Mouse (Mus musculus): ENCODE results near the gene Osbpl11. TPM values are rescaled to one million over a fixed set of nuclear protein-coding genes. Genes with fewer than 3 reads are reported as not detected.
"Not testable (repeated sequence)": the region's sequence is repeated elsewhere in the genome, so short reads cannot be mapped to it uniquely, and the experiment has no call there.

Osbpl11 gene
- total and polyA plus RNA-seq, 2 experiments from 2014 or later: 12.0 to 25.1 TPM

GRCm38 (mm10) chr16:33148135-33148534, 36.7 kb upstream of the Osbpl11 start:
- TF ChIP-seq CTCF (IDR thresholded peaks at IDR 0.05): no peak
- no peak overlapping the region for H3K9ac ChIP-seq (replicated peaks; ENCODE audit: low read length, poor library complexity, severe bottlenecking)
- WGBS: 81% methylated on average over 4 of the region's 4 CpGs
- H3K27me3 ChIP-seq (ENCODE audit: insufficient read depth, low read length): no peaks in the 10 kb centered on the region
- no peaks in the 10 kb centered on the region for H3K36me3 ChIP-seq (ENCODE audit: insufficient read depth, low read length)
- H3K27ac ChIP-seq (ENCODE audit: low read depth, low read length): no peak overlapping the region
- no peaks in the 10 kb centered on the region for H3K9me3 ChIP-seq (ENCODE audit: low read length)
- no peak overlapping the region for H3K4me3 ChIP-seq (ENCODE audit: low read depth, low read length)
- no peak overlapping the region for H3K4me2 ChIP-seq (ENCODE audit: low read depth, low read length, poor library complexity, severe bottlenecking)
- ATAC-seq (ENCODE audit: low FRiP score) (no peak), DNase-seq (ENCODE audit: low spot score) (no peak)
- H3K4me1 ChIP-seq (ENCODE audit: insufficient read depth, low read length): no peaks in the 10 kb centered on the region

GRCm38 (mm10) chr16:33150875-33151274, 34.0 kb upstream of the Osbpl11 start:
- not testable (repeated sequence) for ATAC-seq (ENCODE audit: low FRiP score); H3K27ac ChIP-seq (ENCODE audit: low read depth, low read length)
- 82% methylated on average over 9 of the region's 9 CpGs for WGBS

GRCm38 (mm10) chr16:33151558-33151957, 33.3 kb upstream of the Osbpl11 start:
- WGBS: 66% methylated on average over 8 of the region's 8 CpGs
- no peaks in the 10 kb centered on the region for H3K36me3 ChIP-seq (ENCODE audit: insufficient read depth, low read length)
- H3K9ac ChIP-seq (replicated peaks; ENCODE audit: low read length, poor library complexity, severe bottlenecking): no peak overlapping the region
- H3K4me2 ChIP-seq (ENCODE audit: low read depth, low read length, poor library complexity, severe bottlenecking): no peak overlapping the region
- H3K27me3 ChIP-seq (ENCODE audit: insufficient read depth, low read length): no peaks in the 10 kb centered on the region
- no peak overlapping the region for H3K4me3 ChIP-seq (ENCODE audit: low read depth, low read length)
- H3K27ac ChIP-seq (ENCODE audit: low read depth, low read length): no peak overlapping the region
- H3K9me3 ChIP-seq (ENCODE audit: low read length): no peaks in the 10 kb centered on the region
- no peaks in the 10 kb centered on the region for H3K4me1 ChIP-seq (ENCODE audit: insufficient read depth, low read length)
- no peak for TF ChIP-seq CTCF (IDR thresholded peaks at IDR 0.05)
- DNase-seq (ENCODE audit: low spot score) (no peak), ATAC-seq (ENCODE audit: low FRiP score) (no peak)

More at GRCm38 (mm10) chr16:33150875-33151274, 34.0 kb upstream of the Osbpl11 start:
- DNase-seq (ENCODE audit: low spot score); H3K9me3 ChIP-seq (ENCODE audit: low read length); H3K4me3 ChIP-seq (ENCODE audit: low read depth, low read length); H3K36me3 ChIP-seq (ENCODE audit: insufficient read depth, low read length); H3K4me2 ChIP-seq (ENCODE audit: low read depth, low read length, poor library complexity, severe bottlenecking); H3K4me1 ChIP-seq (ENCODE audit: insufficient read depth, low read length); H3K27me3 ChIP-seq (ENCODE audit: insufficient read depth, low read length); H3K9ac ChIP-seq (replicated peaks; ENCODE audit: low read length, poor library complexity, severe bottlenecking): not testable (repeated sequence)

- peak; percentile 54 for DNase-seq (ENCODE audit: low spot score)
- Histone ChIP-seq H3K4me2 (ENCODE audit: low read depth, low read length, poor library complexity, severe bottlenecking) (no peak overlapping the region), H3K27ac (ENCODE audit: low read depth, low read length) (no peak overlapping the region), H3K9ac (replicated peaks; ENCODE audit: low read length, poor library complexity, severe bottlenecking) (no peak overlapping the region), H3K36me3 (ENCODE audit: insufficient read depth, low read length) (no peaks in the 10 kb centered on the region), H3K9me3 (ENCODE audit: low read length) (no peaks in the 10 kb centered on the region), H3K4me3 (ENCODE audit: low read depth, low read length) (no peak overlapping the region), H3K4me1 (ENCODE audit: insufficient read depth, low read length) (no peaks in the 10 kb centered on the region), H3K27me3 (ENCODE audit: insufficient read depth, low read length) (no peaks in the 10 kb centered on the region)
- 51% methylated on average over 4 of the region's 4 CpGs for WGBS
- ATAC-seq (ENCODE audit: low FRiP score): no peak
- TF ChIP-seq CTCF (IDR thresholded peaks at IDR 0.05): peak; percentile 68
Measured at GRCm38 (mm10) chr16:33154992-33155391, 29.9 kb upstream of the Osbpl11 start.

- TF ChIP-seq CTCF (IDR thresholded peaks at IDR 0.05): no peak
- no peak for DNase-seq (ENCODE audit: low spot score)
Measured at GRCm38 (mm10) chr16:33158006-33158405, 26.9 kb upstream of the Osbpl11 start.

GRCm38 (mm10) chr16:33158590-33159071, 26.2 kb upstream of the Osbpl11 start:
- Histone ChIP-seq H3K27ac (ENCODE audit: low read depth, low read length) (no peak overlapping the region), H3K4me1 (ENCODE audit: insufficient read depth, low read length) (no peaks in the 10 kb centered on the region), H3K36me3 (ENCODE audit: insufficient read depth, low read length) (no peaks in the 10 kb centered on the region), H3K27me3 (ENCODE audit: insufficient read depth, low read length) (no peaks in the 10 kb centered on the region), H3K9ac (replicated peaks; ENCODE audit: low read length, poor library complexity, severe bottlenecking) (no peak overlapping the region), H3K9me3 (ENCODE audit: low read length) (no peaks in the 10 kb centered on the region), H3K4me3 (ENCODE audit: low read depth, low read length) (no peak overlapping the region), H3K4me2 (ENCODE audit: low read depth, low read length, poor library complexity, severe bottlenecking) (no peak overlapping the region)
- DNase-seq (ENCODE audit: low spot score) (no peak), ATAC-seq (ENCODE audit: low FRiP score) (peak; percentile 45; the same call in 1 of the 2 replicates)
- 65% methylated on average over 14 of the region's 14 CpGs for WGBS
- no peak for TF ChIP-seq CTCF (IDR thresholded peaks at IDR 0.05)

More at GRCm38 (mm10) chr16:33158006-33158405, 26.9 kb upstream of the Osbpl11 start:
- H3K4me2 ChIP-seq (ENCODE audit: low read depth, low read length, poor library complexity, severe bottlenecking): no peak overlapping the region
- no peaks in the 10 kb centered on the region for H3K36me3 ChIP-seq (ENCODE audit: insufficient read depth, low read length)
- WGBS: 68% methylated on average over 11 of the region's 11 CpGs
- H3K9me3 ChIP-seq (ENCODE audit: low read length): no peaks in the 10 kb centered on the region
- no peak overlapping the region for H3K9ac ChIP-seq (replicated peaks; ENCODE audit: low read length, poor library complexity, severe bottlenecking)
- no peak overlapping the region for H3K4me3 ChIP-seq (ENCODE audit: low read depth, low read length)
- no peaks in the 10 kb centered on the region for H3K4me1 ChIP-seq (ENCODE audit: insufficient read depth, low read length)
- H3K27ac ChIP-seq (ENCODE audit: low read depth, low read length): no peak overlapping the region
- H3K27me3 ChIP-seq (ENCODE audit: insufficient read depth, low read length): no peaks in the 10 kb centered on the region
- no peak for ATAC-seq (ENCODE audit: low FRiP score)

All from midbrain, postnatal 0 days (tissue).